Mouse (Mus musculus) thymus, adult 2 months (tissue): ENCODE results near the gene Hist1h2ac.

Experiments used
- CTCF ChIP-seq: fragments of 200-500 bp; IDR thresholded peaks from 2 replicates; pipeline ENCODE4 v1.5.1; 2012; ENCODE audit warnings: mild to moderate bottlenecking, control low read depth, low read length, moderate library complexity, borderline replicate concordance; ENCODE audit not compliant: control insufficient read depth, poor library complexity, insufficient read depth; ENCODE audit errors: extremely low read depth
- POLR2A ChIP-seq: fragments of 200-500 bp; IDR thresholded peaks from 2 replicates; pipeline ENCODE4 v1.6.1; 2012; ENCODE audit warnings: mild to moderate bottlenecking, low read length, control low read depth, moderate library complexity; ENCODE audit not compliant: control insufficient read depth, poor library complexity, insufficient read depth; ENCODE audit errors: extremely low read depth

DNA sequence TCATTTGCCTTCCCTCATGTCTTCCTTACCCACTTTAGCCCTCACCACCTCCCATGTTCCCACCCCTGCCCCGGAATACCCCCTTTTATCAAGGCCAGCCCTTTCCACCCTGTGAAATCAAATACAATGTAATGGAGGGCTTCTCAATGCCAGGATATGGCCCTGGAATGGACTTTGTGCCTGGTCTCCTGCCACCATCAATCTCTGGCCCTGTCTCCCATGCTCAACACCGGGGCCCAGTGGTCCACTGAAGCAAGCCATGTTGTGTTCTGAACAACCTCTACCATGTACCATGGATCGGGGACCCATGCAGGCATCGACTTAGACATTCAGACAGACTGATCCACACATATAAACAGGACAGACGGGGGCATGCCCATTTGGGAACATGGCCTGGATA, 46.0 kb upstream of the Hist1h2ac start:
- TF ChIP-seq CTCF: no peak
- TF ChIP-seq POLR2A: no peak
